Mouse (Mus musculus) lung, postnatal 0 days (tissue): ENCODE results near the gene Dock4. TPM values are rescaled to one million over a fixed set of nuclear protein-coding genes. Genes with fewer than 3 reads are reported as not detected.

ENCODE experiments used
- ATAC-seq: fragments of 200-750 bp; cut with Nextera tagmentation; 2 replicates; pipeline ENCODE4 v1.8.0; 2017; ENCODE audit warnings: moderate library complexity
- DNase-seq: peaks from one replicate; pipeline ENCODE4 v3.0.0-alpha.2; 2016; ENCODE audit warnings: low spot score
- H3K27ac ChIP-seq: fragments of 300-500 bp; sonication (generic); 2 replicates; pipeline ENCODE4 v1.5.1; 2014; ENCODE audit warnings: antibody characterized with exemption, mild to moderate bottlenecking, low read length, mixed read lengths
- H3K27me3 ChIP-seq: fragments of 300-500 bp; sonication (generic); replicated peaks from 2 replicates; pipeline ENCODE4 v1.6.1; 2014; ENCODE audit warnings: low read length, mixed read lengths; ENCODE audit not compliant: insufficient read depth
- H3K36me3 ChIP-seq: fragments of 300-500 bp; sonication (generic); 2 replicates; pipeline ENCODE4 v1.6.1; 2014; ENCODE audit warnings: low read length, mixed read lengths; ENCODE audit not compliant: insufficient read depth
- H3K4me1 ChIP-seq: fragments of 300-500 bp; sonication (generic); 2 replicates; pipeline ENCODE4 v1.6.1; 2014; ENCODE audit warnings: antibody characterized with exemption, low read depth, low read length, mixed read lengths; ENCODE audit not compliant: insufficient read depth
- H3K4me2 ChIP-seq: fragments of 300-500 bp; sonication (generic); replicated peaks from 2 replicates; pipeline ENCODE4 v1.6.1; 2014; ENCODE audit warnings: low read depth, mild to moderate bottlenecking, low read length, moderate library complexity, mixed read lengths
- H3K4me3 ChIP-seq: fragments of 300-500 bp; sonication (generic); 2 replicates; pipeline ENCODE4 v1.5.1; 2014; ENCODE audit warnings: low read depth, low read length
- H3K9ac ChIP-seq: fragments of 300-500 bp; sonication (generic); replicated peaks from 2 replicates; pipeline ENCODE4 v1.6.1; 2014; ENCODE audit warnings: low read depth, mild to moderate bottlenecking
- H3K9me3 ChIP-seq: fragments of 300-500 bp; sonication (generic); 2 replicates; pipeline ENCODE4 v1.6.1; 2016; ENCODE audit warnings: low read length, mixed read lengths
- CTCF ChIP-seq: IDR thresholded peaks from 2 replicates; pipeline ENCODE4 v1.5.1; 2016; ENCODE audit warnings: antibody characterized with exemption, mild to moderate bottlenecking
- EP300 ChIP-seq: IDR thresholded peaks from 2 replicates; pipeline ENCODE4 v1.6.1; 2016; ENCODE audit warnings: antibody characterized with exemption, mild to moderate bottlenecking, control low read depth
- WGBS: fragments of 180-500 bp; shearing (Covaris S2); extraction: QIAGEN DNeasy Blood & Tissue Kit; methylation state at CpG from one replicate; pipeline ENCODE4 v1.1.7; 2014; 5-methylcytosine and 5-hydroxymethylcytosine counted together
- polyA plus RNA-seq: library from polyadenylated mRNA; unstranded; fragments of >200 nt; fragmentation: Nextera tagmentation; extraction: Ambion mirVana; gene quantifications from 2 replicates; pipeline ENCODE4 v1.2.1, GENCODE M21; 2015

Gene Dock4
- polyA plus RNA-seq, 1 experiment from 2014 or later: 18.5 TPM

GRCm38 (mm10) chr12:40788621-40789111 is 342.9 kb downstream of the Dock4 start:
- Histone ChIP-seq H3K9ac (no peak overlapping the region), H3K36me3 (no peaks in the 10 kb centered on the region), H3K4me1 (no peaks in the 10 kb centered on the region), H3K9me3 (no peaks in the 10 kb centered on the region), H3K27ac (no peak overlapping the region), H3K27me3 (no peaks in the 10 kb centered on the region), H3K4me2 (no peak overlapping the region), H3K4me3 (no peak overlapping the region)
- WGBS: 27% methylated on average over 3 of the region's 3 CpGs
- DNase-seq: peak; percentile 53
- no peak for TF ChIP-seq EP300
- TF ChIP-seq CTCF: no peak
- no peak for ATAC-seq

DNA sequence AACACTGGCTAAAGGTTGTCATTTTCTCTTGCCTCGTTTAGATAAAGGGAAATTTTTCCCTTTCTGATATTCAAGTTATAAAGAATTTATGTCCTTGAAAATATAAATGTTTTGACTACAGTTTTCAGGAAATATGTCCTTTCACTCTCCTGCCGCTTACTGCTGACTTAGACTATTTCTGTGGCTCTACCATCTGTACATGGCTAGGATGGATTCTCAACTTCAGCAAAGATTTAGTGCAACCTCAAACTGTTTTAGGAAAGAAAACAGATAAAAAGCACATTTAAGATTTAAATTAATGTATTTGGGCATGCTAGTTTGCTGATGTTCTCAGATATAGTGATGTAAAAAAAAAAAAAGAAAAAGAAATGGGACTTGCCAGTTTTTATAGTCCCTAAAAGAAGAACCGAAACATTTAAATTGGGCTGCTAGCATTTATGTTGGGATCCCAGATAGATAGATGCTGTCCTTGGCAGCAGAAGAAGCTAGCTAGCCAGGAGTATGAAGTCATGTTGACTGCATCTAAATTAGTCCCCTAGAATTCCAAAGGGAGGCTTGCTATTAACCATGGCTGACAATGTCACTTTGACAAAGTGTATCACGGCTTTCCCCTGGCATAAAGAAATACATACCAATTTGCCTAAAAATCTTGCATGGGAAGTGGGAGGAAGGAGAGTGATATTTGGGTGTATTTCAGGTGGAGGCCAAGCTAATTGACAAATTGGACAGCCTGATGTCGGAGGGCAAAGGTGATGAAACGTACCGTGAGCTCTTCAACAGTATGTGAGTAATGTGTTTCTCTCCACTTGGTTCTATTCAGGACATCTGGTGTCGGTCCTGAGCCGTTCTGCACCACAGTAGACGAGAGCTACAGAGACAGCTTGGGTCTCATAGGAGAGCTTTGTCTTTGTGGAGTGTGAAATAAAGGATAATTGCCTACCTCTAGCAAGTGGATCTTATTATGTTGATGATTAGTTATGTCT is 343.9 kb downstream of the Dock4 start:
- Histone ChIP-seq H3K4me2 (no peak overlapping the region), H3K36me3 (no peaks in the 10 kb centered on the region), H3K9ac (no peak overlapping the region), H3K4me3 (no peak overlapping the region), H3K9me3 (no peaks in the 10 kb centered on the region), H3K27ac (no peak overlapping the region), H3K4me1 (no peaks in the 10 kb centered on the region), H3K27me3 (no peaks in the 10 kb centered on the region)
- TF ChIP-seq CTCF: no peak
- TF ChIP-seq EP300: no peak
- DNase-seq (no peak), ATAC-seq (no peak)
- WGBS: 74% methylated on average over 10 of the region's 10 CpGs

- Histone ChIP-seq H3K4me2 (no peak overlapping the region), H3K27me3 (no peaks in the 10 kb centered on the region), H3K27ac (no peak overlapping the region), H3K9me3 (no peaks in the 10 kb centered on the region), H3K4me3 (no peak overlapping the region), H3K4me1 (no peaks in the 10 kb centered on the region), H3K9ac (no peak overlapping the region), H3K36me3 (no peaks in the 10 kb centered on the region)
- TF ChIP-seq CTCF (no peak), EP300 (0 out of 2 replicates have a peak, but pooled peaks have one; percentile 16)
- WGBS: 42% methylated on average over 5 of the region's 5 CpGs
- peak; percentile 37 for DNase-seq
- no peak for ATAC-seq
Observed at GRCm38 (mm10) chr12:40791221-40791620, 345.5 kb downstream of the Dock4 start.

DNA sequence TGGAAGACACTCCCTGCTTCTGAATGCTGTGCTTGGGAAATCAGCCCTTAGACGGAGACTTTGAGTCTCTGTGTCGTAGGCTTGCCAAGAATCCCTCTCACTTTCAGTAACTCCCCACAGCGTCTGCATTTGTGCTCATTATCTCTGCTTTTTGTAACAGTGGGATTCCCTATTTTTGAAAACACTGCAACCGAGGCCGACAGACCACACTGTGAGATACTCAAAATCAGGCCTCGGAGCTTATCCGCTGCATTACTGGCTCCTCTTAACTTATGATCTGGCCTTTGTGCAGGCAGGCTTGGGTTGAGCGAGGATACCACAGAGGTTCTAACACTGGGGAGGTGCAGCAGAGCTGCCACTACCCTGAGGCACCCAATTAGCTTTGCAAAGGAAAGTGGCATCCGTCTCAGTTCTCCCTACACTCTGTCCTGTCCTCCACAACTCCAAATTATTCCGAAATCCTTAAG is 346.5 kb downstream of the Dock4 start:
- Histone ChIP-seq H3K27ac (0 out of 2 replicates have a peak overlapping the region, but pooled peaks have one; percentile 28), H3K27me3 (no peaks in the 10 kb centered on the region), H3K9me3 (no peaks in the 10 kb centered on the region), H3K4me1 (no peaks in the 10 kb centered on the region), H3K4me2 (no peak overlapping the region), H3K4me3 (no peak overlapping the region), H3K9ac (no peak overlapping the region), H3K36me3 (no peaks in the 10 kb centered on the region)
- DNase-seq (peak; percentile 32), ATAC-seq (peak; percentile 53)
- 63% methylated on average over 10 of the region's 10 CpGs for WGBS
- TF ChIP-seq EP300: no peak
- TF ChIP-seq CTCF: no peak

GRCm38 (mm10) chr12:40794066-40794465 is 348.3 kb downstream of the Dock4 start:
- Histone ChIP-seq H3K36me3 (no peaks in the 10 kb centered on the region), H3K27ac (no peak overlapping the region), H3K27me3 (no peaks in the 10 kb centered on the region), H3K4me3 (no peak overlapping the region), H3K9ac (no peak overlapping the region), H3K4me2 (no peak overlapping the region), H3K4me1 (peaks cover 4% of the 10 kb centered on the region; the same call in 1 of the 2 replicates), H3K9me3 (no peaks in the 10 kb centered on the region)
- WGBS: 77% methylated on average over 11 of the region's 11 CpGs
- TF ChIP-seq CTCF (no peak), EP300 (no peak)
- ATAC-seq (no peak), DNase-seq (no peak)

- no peak overlapping the region for H3K4me3 ChIP-seq
- TF ChIP-seq EP300 (no peak), CTCF (no peak)
- ATAC-seq (no peak), DNase-seq (no peak)
- no peak overlapping the region for H3K27ac ChIP-seq
- no peaks in the 10 kb centered on the region for H3K36me3 ChIP-seq
- peaks cover 4% of the 10 kb centered on the region; the same call in 1 of the 2 replicates for H3K4me1 ChIP-seq
- H3K27me3 ChIP-seq: no peaks in the 10 kb centered on the region
- no peak overlapping the region for H3K9ac ChIP-seq
- H3K4me2 ChIP-seq: no peak overlapping the region
- no peaks in the 10 kb centered on the region for H3K9me3 ChIP-seq
- 64% methylated on average over 3 of the region's 3 CpGs for WGBS
Observed at GRCm38 (mm10) chr12:40794756-40795155, 349.0 kb downstream of the Dock4 start.
